Mouse (Mus musculus) thymus, adult 2 months (tissue): ENCODE results near the gene Med12l.

Source experiments
- CTCF ChIP-seq: fragments of 200-500 bp; IDR thresholded peaks from 2 replicates; pipeline ENCODE4 v1.5.1; 2012; ENCODE audit warnings: mild to moderate bottlenecking, control low read depth, low read length, moderate library complexity, borderline replicate concordance; ENCODE audit not compliant: control insufficient read depth, poor library complexity, insufficient read depth; ENCODE audit errors: extremely low read depth
- POLR2A ChIP-seq: fragments of 200-500 bp; IDR thresholded peaks from 2 replicates; pipeline ENCODE4 v1.6.1; 2012; ENCODE audit warnings: mild to moderate bottlenecking, low read length, control low read depth, moderate library complexity; ENCODE audit not compliant: control insufficient read depth, poor library complexity, insufficient read depth; ENCODE audit errors: extremely low read depth

DNA sequence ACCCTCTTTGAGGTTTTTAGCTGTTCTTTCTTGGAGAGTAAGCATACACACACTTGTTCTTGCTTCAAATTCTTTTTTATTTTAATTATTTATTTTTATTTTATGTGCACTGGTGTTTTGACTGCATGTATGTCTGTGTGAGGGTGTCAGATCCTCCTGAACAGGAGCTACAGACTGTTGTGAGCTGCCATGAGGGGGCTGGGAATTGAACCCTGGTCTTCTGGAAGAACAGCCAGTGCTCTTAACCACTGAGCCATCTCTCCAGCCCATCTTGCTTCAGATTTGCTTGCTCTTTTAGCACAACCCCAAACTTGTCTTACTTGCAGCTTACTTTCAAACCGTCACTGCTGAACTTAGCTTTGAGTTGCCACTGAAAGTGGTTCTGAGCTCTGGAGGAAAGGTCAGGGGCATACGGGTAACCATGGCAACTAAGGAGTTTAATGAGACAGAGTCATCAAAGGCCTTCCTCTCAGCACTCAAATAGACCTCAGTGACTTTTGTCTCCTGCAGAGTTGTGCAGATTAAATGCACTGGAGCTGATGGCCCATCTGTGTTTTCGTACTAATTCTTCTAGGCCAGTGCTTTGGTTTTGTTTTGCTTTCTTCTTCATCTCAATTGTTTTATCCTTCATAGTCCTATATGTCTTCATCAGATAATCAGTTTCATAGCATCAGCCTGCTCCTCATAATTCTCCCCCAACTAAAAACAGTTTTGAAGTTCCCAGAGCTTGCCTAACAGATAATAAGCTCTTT is 272.1 kb downstream of the Med12l start:
- TF ChIP-seq CTCF = no peak
- no peak for TF ChIP-seq POLR2A
